Mouse (Mus musculus) liver, postnatal 0 days (tissue): ENCODE data around the gene Gtsf1.

Source experiments
- CTCF ChIP-seq: sonication (generic); IDR thresholded peaks from 2 replicates; pipeline ENCODE4 v1.5.1; 2016; ENCODE audit warnings: antibody characterized with exemption, low read depth
- EP300 ChIP-seq: IDR thresholded peaks from 2 replicates; pipeline ENCODE4 v1.6.1; 2016; ENCODE audit warnings: antibody characterized with exemption, low read depth, mild to moderate bottlenecking

DNA sequence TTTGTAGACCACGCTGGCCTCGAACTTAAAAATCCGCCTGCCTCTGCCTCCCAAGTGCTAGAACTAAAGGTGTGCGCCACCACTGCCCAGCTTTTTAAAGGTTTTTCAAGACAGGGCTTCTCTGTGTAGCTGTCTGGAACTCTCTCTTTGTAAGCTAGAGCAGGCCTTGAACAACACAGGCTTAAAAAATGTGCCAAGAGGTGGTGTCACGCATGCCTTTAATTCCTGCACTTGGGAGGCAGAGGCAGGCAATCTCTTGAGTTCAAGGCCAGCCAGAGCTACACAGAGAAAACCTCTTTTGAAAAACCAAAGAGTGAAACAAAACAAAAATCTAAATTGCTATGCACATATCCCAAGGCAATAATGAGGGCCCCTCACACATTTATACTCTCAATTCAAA is 28.9 kb downstream of the Gtsf1 start:
- no peak for TF ChIP-seq CTCF
- no peak for TF ChIP-seq EP300
